Mouse (Mus musculus) urinary bladder, postnatal 4 days (tissue): ENCODE results near the gene Abhd15.

Experiments
- DNase-seq, 2 experiments: peaks; one replicate each; pipeline ENCODE4 v3.0.0; 2021 to 2022; ENCODE audit warnings: low spot score in 2 of 2

Abhd15 gene

DNA sequence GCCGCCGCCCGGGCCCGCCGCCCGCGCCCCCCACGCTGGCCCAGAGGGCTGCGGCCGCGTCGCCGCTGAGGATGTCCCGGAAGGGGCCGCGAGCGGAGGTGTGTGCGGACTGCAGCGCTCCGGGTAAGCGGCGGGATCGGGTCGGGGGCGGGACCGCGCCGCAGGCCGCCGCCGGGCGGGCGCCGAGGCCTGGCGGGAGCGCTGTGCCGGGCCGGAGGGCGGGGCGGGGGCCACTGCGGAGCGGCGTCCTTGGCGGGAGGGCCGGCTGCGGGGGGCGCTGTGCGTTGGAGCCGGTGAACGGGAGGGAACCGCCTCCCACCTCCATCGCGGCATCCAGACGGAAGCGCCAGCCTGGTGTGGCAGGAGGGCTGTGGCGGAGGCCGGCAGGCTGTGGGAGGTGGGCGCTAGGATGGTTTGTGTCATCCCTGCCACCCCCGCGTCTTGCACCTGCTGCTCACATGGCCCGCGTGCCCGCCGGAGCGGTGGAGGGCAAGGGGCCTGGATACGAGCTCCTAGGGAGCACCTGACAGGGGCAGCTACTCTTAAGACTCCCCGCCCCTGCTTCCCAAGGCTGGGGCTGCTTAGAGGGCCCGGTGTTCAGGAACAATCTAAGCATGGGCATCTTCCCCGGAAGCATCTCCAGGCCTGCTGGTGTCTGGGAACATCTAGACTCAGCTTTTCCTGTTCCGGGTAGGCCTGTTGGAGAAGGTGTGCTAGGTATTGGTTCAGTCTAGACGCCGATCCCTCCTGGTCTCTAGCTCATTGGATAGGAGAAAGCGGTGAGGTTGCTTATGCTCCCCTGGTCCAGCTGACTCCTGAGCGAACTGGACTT is 21.2 kb upstream of the Abhd15 start, which contains the start of gene Git1:
Git1 (plus strand) TSS at position 51 of the 832 bp plus-strand sequence.
- no peak for DNase-seq

- no peak for DNase-seq
Observed at GRCm38 (mm10) chr11:77494344-77494676, 20.6 kb upstream of the Abhd15 start.

- DNase-seq = no peak
Observed at GRCm38 (mm10) chr11:77494782-77495181, 20.1 kb upstream of the Abhd15 start.

DNA sequence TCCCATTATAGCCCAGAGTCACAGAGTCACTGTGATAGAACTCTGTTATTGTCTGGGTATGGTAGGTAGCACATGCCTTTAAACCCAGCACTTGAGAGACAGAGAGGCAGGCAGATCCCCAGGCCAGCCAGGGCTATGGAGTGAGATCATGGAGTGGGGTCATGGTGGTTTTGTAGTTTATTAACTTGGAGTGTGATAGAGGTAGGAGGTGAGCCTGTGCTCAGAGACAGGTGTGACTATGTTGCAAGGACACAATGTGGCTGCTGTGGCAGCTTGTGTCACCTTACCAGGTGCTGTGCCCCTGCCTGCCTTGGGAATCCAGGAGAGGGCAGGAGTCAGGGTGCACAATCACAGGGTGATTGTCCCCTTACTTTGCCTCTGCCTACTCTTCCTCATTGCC is 19.4 kb upstream of the Abhd15 start:
- DNase-seq = no peak

GRCm38 (mm10) chr11:77497341-77497756 is 17.6 kb upstream of the Abhd15 start:
- DNase-seq = no peak

DNA sequence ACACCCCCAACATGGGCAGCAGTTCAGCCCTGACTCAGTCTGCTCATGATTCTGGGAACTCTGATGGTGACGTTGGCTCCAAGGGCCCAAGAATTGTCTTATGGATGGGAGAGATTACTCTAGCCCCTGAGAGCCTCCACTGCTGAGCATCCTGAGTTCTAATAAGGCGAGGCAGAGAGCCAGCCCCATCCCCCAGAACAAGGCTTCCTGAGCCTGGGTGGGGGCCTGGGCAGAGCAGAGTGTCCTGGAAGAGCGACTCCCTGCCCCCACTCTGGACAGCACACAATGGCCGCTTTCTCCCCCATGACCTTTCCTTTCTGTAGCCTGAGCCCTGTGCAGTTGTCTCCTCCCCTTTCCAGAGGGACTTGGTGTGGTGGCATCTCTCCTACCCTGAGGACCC is 17.1 kb upstream of the Abhd15 start:
- DNase-seq = no peak

GRCm38 (mm10) chr11:77498261-77499139 is 16.4 kb upstream of the Abhd15 start:
- DNase-seq = no peak

GRCm38 (mm10) chr11:77499354-77499753 is 15.6 kb upstream of the Abhd15 start:
- DNase-seq = no peak

DNA sequence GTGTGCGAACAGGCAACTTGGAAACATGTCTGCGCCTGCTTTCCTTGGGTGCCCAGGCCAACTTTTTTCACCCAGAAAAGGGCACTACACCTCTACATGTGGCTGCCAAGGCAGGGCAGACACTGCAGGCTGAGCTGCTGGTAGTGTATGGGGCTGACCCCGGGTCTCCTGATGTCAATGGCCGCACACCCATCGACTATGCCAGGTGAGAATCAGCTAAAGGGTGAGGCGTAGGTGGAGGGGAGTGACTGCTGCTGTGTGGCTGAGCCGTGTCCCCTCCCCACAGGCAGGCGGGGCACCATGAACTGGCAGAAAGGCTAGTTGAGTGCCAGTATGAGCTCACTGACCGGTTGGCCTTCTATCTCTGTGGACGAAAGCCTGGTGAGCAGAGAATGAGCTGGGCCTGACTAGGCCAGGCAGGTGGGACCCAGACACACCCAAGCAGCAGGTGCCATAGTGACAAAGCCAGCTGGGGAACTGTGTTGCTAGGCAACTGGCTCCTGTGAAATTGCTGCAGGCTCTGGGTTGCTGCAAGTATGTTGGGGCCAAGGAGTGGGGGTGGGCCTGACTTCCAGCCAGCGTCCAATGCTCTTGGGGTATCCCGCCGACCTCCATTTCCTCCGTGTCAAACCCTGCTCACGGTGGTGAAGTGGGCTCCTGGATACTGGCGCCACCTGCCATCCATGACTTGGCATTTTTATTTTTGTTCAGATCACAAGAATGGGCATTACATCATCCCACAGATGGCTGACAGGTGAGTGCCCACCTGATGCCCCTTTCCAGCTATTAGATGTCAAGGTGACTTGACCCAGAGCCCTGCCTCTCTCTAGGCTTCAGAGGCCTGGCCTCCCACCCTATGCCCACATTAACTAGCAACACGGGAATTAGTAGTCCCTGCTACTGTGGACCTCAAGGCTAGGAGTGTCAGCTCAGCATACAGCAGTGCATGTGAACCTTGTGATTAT is 14.3 kb upstream of the Abhd15 start:
- DNase-seq = no peak

DNA sequence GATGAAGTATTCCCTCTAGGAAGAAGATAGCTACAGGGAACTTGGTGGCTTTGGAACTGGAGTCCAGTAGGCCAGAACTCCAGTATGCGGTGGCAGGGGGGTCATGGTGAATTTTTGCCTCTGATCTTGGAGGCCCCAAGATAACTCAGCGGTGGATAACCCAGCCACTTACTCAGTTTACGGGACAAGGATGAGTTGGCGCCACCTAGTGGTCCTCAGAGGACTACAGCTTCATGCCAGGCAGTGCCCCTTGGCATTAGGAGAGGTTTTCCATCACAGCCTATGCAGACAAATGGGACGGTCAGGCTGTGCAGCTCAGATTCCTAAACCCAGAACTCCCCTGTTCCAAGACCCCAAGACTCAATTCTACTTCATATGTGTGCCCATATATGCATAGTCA is 13.5 kb upstream of the Abhd15 start:
- peak in 1 of 2 experiments; percentile 79 for DNase-seq

GRCm38 (mm10) chr11:77501971-77502370 is 12.9 kb upstream of the Abhd15 start:
- DNase-seq = no peak

- no peak for DNase-seq
Observed at GRCm38 (mm10) chr11:77502481-77502880, 12.4 kb upstream of the Abhd15 start.

GRCm38 (mm10) chr11:77503511-77503910 is 11.4 kb upstream of the Abhd15 start:
- DNase-seq = no peak

DNA sequence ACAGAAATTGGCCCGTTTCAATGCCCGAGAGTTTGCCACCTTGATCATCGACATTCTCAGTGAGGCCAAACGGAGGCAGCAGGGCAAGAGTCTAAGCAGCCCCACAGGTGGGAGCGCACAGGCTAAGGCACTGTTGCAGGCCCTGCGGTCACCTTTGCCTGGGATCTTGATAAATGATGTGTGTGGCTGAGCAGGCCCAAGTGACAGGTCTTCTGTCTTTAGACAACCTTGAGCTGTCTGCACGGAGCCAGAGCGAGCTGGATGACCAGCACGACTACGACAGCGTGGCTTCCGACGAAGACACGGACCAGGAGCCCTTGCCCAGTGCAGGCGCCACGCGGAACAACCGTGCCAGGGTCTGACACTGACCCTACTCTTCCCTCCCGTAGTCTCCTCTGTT is 10.5 kb upstream of the Abhd15 start:
- no peak for DNase-seq

GRCm38 (mm10) chr11:77505291-77505980 is 9.5 kb upstream of the Abhd15 start:
- no peak for DNase-seq

DNA sequence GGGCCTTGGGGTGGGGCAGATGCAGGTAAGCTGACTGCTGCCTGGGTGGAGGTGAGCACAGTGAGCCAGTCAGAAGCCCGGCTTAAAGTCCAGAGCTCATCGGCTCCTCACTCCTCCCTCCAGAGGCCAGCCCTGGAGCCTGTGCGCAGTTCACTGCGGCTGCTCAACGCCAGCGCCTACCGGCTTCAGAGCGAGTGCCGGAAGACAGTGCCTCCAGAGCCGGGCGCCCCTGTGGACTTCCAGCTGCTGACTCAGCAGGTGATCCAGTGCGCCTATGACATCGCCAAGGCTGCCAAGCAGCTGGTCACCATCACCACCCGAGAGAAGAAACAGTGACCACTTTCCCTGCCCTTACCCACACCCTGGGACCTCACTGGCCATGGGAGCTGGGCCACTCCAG is 8.6 kb upstream of the Abhd15 start:
- no peak for DNase-seq

GRCm38 (mm10) chr11:77506941-77507340 is 8.0 kb upstream of the Abhd15 start:
- DNase-seq = no peak

DNA sequence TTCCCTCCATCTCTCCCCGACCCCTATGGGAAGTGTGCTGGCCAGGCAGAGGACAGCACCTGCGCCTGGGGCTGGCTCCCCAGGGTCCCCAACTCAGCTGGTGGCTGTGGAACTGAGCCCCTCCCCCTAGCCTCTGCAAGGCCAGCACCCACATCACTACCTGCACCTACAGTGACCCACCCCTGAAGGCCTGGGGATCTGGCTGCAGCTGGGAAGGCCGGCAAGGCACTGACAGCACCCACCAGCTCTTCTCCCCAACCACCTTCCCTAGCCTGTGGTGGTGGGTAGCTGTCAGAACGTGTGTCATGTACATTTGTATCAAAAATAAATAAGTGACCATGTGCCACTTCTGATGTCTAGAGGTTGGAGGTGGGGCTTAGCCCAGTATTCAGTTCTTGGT is 7.5 kb upstream of the Abhd15 start:
- no peak for DNase-seq

DNA sequence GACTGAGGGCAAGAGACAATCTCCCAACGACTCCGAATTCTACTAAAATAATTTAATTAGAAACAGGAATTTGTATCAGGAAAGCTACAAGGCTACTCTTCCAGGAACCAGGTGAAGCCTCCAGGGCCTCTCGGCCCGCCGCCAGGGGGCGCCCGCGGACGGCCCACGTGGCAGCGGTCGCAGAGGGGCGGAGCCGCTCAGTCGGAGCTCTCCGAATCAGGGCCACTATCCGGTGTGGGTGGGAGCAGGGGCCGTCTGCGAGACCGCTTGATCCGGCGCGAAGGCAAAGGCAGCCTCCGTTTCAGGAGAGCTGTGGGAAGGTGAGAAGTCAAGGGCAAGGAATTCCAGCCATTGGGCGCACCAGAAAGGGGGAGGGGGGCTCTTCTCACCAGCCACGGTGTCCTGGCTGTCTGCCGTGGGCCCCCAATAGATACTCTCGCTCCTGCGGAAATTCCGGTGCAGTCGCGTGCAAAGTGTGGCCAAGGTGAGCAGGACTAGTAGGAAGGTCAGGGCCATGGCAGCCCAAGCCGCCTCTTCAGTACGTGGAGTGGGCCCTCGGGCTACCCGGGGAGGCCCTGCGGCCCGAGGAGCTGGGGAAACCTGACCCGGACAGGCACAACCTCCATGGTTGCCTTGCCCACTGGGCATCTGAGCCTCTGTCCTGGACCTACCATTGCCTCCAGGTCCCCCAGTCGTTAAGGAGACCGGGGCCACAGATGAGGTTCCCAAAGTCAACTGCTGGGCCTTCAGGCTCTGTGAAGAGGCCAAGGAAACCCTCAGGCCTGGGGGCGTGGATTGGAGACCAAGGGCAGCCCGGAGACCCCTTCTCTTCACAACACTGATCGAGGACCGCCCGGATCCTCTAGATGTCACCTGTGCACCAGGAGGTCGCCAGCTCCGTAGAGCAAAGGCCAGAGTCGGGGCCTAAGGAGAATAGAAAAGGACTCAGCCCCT is 6.6 kb upstream of the Abhd15 start:
- DNase-seq = peak; percentile 81 to 88

DNA sequence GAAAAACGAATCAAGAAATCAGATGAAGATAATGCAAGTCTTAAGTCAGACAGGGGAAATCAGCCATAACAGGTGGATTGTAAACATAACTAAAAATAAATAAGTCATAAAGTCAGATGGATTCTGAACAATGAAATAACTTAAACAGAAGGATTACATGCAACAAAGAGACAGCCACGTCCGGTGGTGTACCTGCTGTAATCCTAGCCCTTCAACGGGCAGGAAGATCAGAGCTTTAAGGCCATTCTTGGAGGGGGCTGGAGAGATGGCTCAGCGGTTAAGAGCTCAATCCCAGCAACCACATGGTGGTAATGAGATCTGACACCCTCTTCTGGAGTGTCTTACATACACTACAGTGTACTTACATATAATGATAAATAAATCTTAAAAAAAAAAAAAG is 3.6 kb upstream of the Abhd15 start:
- DNase-seq = peak in 1 of 2 experiments; percentile 1
